Mouse (Mus musculus) limb, embryonic 11.5 days (tissue): ENCODE results near the gene Itgav. TPM values are rescaled to one million over a fixed set of nuclear protein-coding genes. Genes with fewer than 3 reads are reported as not detected.
A peak's percentile ranks its signal among the peaks of the same experiment; 100 is the strongest.

Experiments used
- ATAC-seq: fragments of 200-750 bp; cut with Nextera tagmentation; 2 replicates; pipeline ENCODE4 v1.8.0; 2017; ENCODE audit warnings: low read depth; ENCODE audit not compliant: insufficient number of reproducible peaks, low FRiP score, low TSS enrichment
- DNase-seq: peaks from one replicate; pipeline ENCODE4 v3.0.0-alpha.2; 2015; ENCODE audit warnings: low spot score
- H3K27ac ChIP-seq: fragments of 300-500 bp; sonication (generic); replicated peaks from 2 replicates; pipeline ENCODE4 v1.5.1; 2014; ENCODE audit warnings: low read depth, mild to moderate bottlenecking, low read length
- H3K27me3 ChIP-seq: fragments of 300-500 bp; sonication (generic); 2 replicates; pipeline ENCODE4 v1.6.1; 2014; ENCODE audit warnings: mild to moderate bottlenecking, low read length, mixed read lengths; ENCODE audit not compliant: control insufficient read depth, insufficient read depth
- H3K36me3 ChIP-seq: fragments of 300-500 bp; sonication (generic); 2 replicates; pipeline ENCODE4 v1.6.1; 2014; ENCODE audit warnings: mild to moderate bottlenecking, low read length, moderate library complexity, mixed read lengths; ENCODE audit not compliant: control insufficient read depth, insufficient read depth
- H3K4me1 ChIP-seq: fragments of 300-500 bp; sonication (generic); 2 replicates; pipeline ENCODE4 v1.6.1; 2014; ENCODE audit warnings: low read length, mixed read lengths; ENCODE audit not compliant: control insufficient read depth, insufficient read depth
- H3K4me2 ChIP-seq: fragments of 300-500 bp; sonication (generic); 2 replicates; pipeline ENCODE4 v1.6.1; 2014; ENCODE audit warnings: low read depth, mild to moderate bottlenecking, moderate library complexity; ENCODE audit not compliant: severe bottlenecking
- H3K4me3 ChIP-seq: fragments of 300-500 bp; sonication (generic); 2 replicates; pipeline ENCODE4 v1.5.1; 2014; ENCODE audit warnings: low read depth, low read length
- H3K9ac ChIP-seq: fragments of 300-500 bp; sonication (generic); 2 replicates; pipeline ENCODE4 v1.6.1; 2014; ENCODE audit warnings: mild to moderate bottlenecking, low read length
- H3K9me3 ChIP-seq: fragments of 300-500 bp; sonication (generic); 2 replicates; pipeline ENCODE4 v1.6.1; 2016; ENCODE audit warnings: low read length; ENCODE audit not compliant: control insufficient read depth
- WGBS: fragments of 180-500 bp; shearing (Covaris S2); extraction: QIAGEN DNeasy Blood & Tissue Kit; methylation state at CpG from one replicate; pipeline ENCODE4 v1.1.7; 2014; 5-methylcytosine and 5-hydroxymethylcytosine counted together
- polyA plus RNA-seq: library from polyadenylated mRNA; unstranded; fragments of >200 nt; fragmentation: Nextera tagmentation; extraction: Ambion mirVana; gene quantifications from 2 replicates; pipeline ENCODE4 v1.2.1, GENCODE M21; 2014

Itgav gene
- polyA plus RNA-seq, 1 experiment from 2014 or later, result 66.3 TPM

- 78% methylated on average over 3 of the region's 3 CpGs for WGBS
- H3K27me3 ChIP-seq, result no peaks in the 10 kb centered on the region
- H3K9ac ChIP-seq, result no peak overlapping the region
- H3K4me3 ChIP-seq, result no peak overlapping the region
- DNase-seq (no peak), ATAC-seq (no peak)
- no peak overlapping the region for H3K27ac ChIP-seq
- H3K36me3 ChIP-seq, result no peaks in the 10 kb centered on the region
- H3K4me2 ChIP-seq, result no peak overlapping the region
- H3K4me1 ChIP-seq, result peaks cover 4% of the 10 kb centered on the region; the same call in 1 of the 2 replicates
- H3K9me3 ChIP-seq, result no peaks in the 10 kb centered on the region
These were observed 104.8 kb downstream of the Itgav start for GRCm38 (mm10) chr2:83828895-83829539.

- Histone ChIP-seq H3K4me1 (no peaks in the 10 kb centered on the region), H3K9me3 (no peaks in the 10 kb centered on the region), H3K9ac (no peak overlapping the region), H3K4me3 (no peak overlapping the region), H3K27ac (no peak overlapping the region), H3K36me3 (no peaks in the 10 kb centered on the region), H3K4me2 (no peak overlapping the region), H3K27me3 (no peaks in the 10 kb centered on the region)
- no peak for ATAC-seq
- DNase-seq, result no peak
- WGBS, result 91% methylated on average over 4 of the region's 4 CpGs
These were observed 108.7 kb downstream of the Itgav start for GRCm38 (mm10) chr2:83832903-83833302.

- no peak for ATAC-seq
These were observed 111.3 kb downstream of the Itgav start for GRCm38 (mm10) chr2:83835313-83836070.

GRCm38 (mm10) chr2:83848495-83848894, 124.3 kb downstream of the Itgav start:
- Histone ChIP-seq H3K9ac (no peak overlapping the region), H3K4me1 (peaks cover 2% of the 10 kb centered on the region; the same call in 1 of the 2 replicates), H3K36me3 (no peaks in the 10 kb centered on the region), H3K27me3 (no peaks in the 10 kb centered on the region), H3K9me3 (no peaks in the 10 kb centered on the region), H3K4me3 (no peak overlapping the region), H3K4me2 (no peak overlapping the region), H3K27ac (no peak overlapping the region)
- no peak for DNase-seq
- WGBS, result 92% methylated on average over 3 of the region's 3 CpGs
- ATAC-seq, result no peak

More at GRCm38 (mm10) chr2:83835313-83836070, 111.3 kb downstream of the Itgav start:
- Histone ChIP-seq H3K9ac (no peak overlapping the region), H3K9me3 (no peaks in the 10 kb centered on the region), H3K27ac (no peak overlapping the region), H3K4me2 (no peak overlapping the region), H3K27me3 (no peaks in the 10 kb centered on the region), H3K4me1 (no peaks in the 10 kb centered on the region), H3K36me3 (no peaks in the 10 kb centered on the region), H3K4me3 (no peak overlapping the region)
- 90% methylated on average over 10 of the region's 10 CpGs for WGBS
- DNase-seq, result no peak

- H3K27ac ChIP-seq, result no peak overlapping the region
- H3K4me2 ChIP-seq, result no peak overlapping the region
- ATAC-seq (no peak), DNase-seq (no peak)
- H3K4me3 ChIP-seq, result no peak overlapping the region
- no peaks in the 10 kb centered on the region for H3K36me3 ChIP-seq
- 89% methylated on average over 10 of the region's 10 CpGs for WGBS
- no peak overlapping the region for H3K9ac ChIP-seq
- no peaks in the 10 kb centered on the region; the same call in 1 of the 2 replicates for H3K4me1 ChIP-seq
- no peaks in the 10 kb centered on the region for H3K27me3 ChIP-seq
- H3K9me3 ChIP-seq, result no peaks in the 10 kb centered on the region
These were observed 129.2 kb downstream of the Itgav start for GRCm38 (mm10) chr2:83853423-83853822.

GRCm38 (mm10) chr2:83856236-83856635, 132.0 kb downstream of the Itgav start:
- Histone ChIP-seq H3K4me3 (no peak overlapping the region), H3K4me2 (no peak overlapping the region), H3K4me1 (no peaks in the 10 kb centered on the region; the same call in 1 of the 2 replicates), H3K27me3 (no peaks in the 10 kb centered on the region), H3K27ac (peak overlapping the region; percentile 30; the same call in 1 of the 2 replicates), H3K9me3 (no peaks in the 10 kb centered on the region), H3K36me3 (no peaks in the 10 kb centered on the region), H3K9ac (no peak overlapping the region)
- WGBS, result 10% methylated on average over 4 of the region's 4 CpGs
- ATAC-seq (0 out of 2 replicates have a peak, but pooled peaks have one; percentile 51), DNase-seq (peak; percentile 47)

Other genes with a start within 250 kb of the Itgav start
- gene Zc3h15, start 80.0 kb upstream of the Itgav start, polyA plus RNA-seq, result 164 and 171 TPM in 2 replicates
- 20.1 and 20.4 TPM in 2 replicates for gene Fam171b, start 88.2 kb downstream of the Itgav start, polyA plus RNA-seq
- gene Zswim2, start 216.8 kb downstream of the Itgav start, polyA plus RNA-seq, result not detected in 2 replicates
- not detected in 2 replicates for gene Gm13698, start 231.3 kb downstream of the Itgav start, polyA plus RNA-seq
- not detected in 2 replicates for gene Gm13693, start 237.1 kb downstream of the Itgav start, polyA plus RNA-seq
- gene Gm13695, start 242.9 kb downstream of the Itgav start, polyA plus RNA-seq, result not detected in 2 replicates
- gene Gm13696, start 248.7 kb downstream of the Itgav start, polyA plus RNA-seq, result not detected in 2 replicates